Mouse (Mus musculus): Measurements from ENCODE around the gene Ppp1r3c. TPM values are rescaled to one million over a fixed set of nuclear protein-coding genes. Genes with fewer than 3 reads are reported as not detected.
A peak's percentile ranks its signal among the peaks of the same experiment; 100 is the strongest.
"Not testable (repeated sequence)": the region's sequence is repeated elsewhere in the genome, so short reads cannot be mapped to it uniquely, and the experiment has no call there.

Ppp1r3c gene
- 10 to 100 TPM; 43.3 to 56.0 TPM for total RNA-seq (2021)

- DNase-seq (ENCODE audit: low spot score in 2 of 2), result peak; percentile 86 to 93
- intact Hi-C loops (cut with DNase I), result loop anchor here (5.0 kb wide), 1 partner anchor 129 kb away; no protein-coding TSS in a partner anchor
These were observed at the start of gene Ppp1r3c for GRCm38 (mm10) chr19:36736537-36736936. Ppp1r3c (minus strand) TSS chr19:36736653.

DNA sequence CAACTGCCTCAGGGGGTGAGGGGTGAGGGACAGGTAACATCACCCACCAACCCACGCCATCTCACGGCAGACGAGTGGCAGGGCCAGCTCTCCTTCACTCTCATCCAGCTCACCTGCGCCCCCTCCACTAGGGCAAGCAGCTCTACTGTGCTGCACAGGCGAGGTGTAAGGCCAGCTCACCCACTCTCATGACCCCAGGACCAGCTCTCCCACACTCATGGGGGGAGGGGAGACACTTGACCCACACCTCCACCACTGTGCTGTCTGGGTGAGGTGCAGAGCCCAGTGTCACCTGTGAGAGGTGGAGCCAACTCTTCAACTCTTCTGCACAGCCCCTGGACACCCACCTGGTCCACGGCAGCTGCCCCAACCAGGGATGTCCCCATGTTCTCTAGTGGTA lies 46.7 kb upstream of the Ppp1r3c start:
- intact Hi-C loops (cut with DNase I), result no loop called here
- no peak for DNase-seq (ENCODE audit: low spot score in 2 of 2)

- intact Hi-C loops (cut with DNase I), result no loop called here
- DNase-seq (ENCODE audit: low spot score in 2 of 2), result no peak
These were observed 46.1 kb upstream of the Ppp1r3c start for GRCm38 (mm10) chr19:36782591-36782990.

- intact Hi-C loops (cut with DNase I), result no loop called here
- no peak for DNase-seq (ENCODE audit: low spot score in 2 of 2)
These were observed 45.5 kb upstream of the Ppp1r3c start for GRCm38 (mm10) chr19:36781996-36782395.

DNA sequence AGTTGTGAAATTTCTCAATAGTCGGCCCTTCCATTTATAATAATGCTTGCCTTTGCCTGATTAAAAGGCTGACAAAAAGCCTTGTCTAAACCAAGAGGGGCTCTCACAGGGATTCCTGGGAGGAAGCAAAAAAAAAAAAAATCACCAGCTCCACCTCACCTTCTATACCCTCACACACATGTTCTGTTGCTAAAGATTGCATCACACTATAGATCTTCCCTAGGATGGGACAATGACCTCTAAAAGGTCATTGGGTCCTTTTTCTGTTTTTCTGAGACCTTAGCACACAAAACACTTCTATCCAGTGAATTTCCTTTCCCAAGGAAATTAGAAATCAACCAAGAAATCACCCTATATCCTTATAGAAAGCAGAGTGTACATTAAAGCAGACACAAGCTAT lies 43.9 kb upstream of the Ppp1r3c start:
- intact Hi-C loops (cut with DNase I), result no loop called here

DNA sequence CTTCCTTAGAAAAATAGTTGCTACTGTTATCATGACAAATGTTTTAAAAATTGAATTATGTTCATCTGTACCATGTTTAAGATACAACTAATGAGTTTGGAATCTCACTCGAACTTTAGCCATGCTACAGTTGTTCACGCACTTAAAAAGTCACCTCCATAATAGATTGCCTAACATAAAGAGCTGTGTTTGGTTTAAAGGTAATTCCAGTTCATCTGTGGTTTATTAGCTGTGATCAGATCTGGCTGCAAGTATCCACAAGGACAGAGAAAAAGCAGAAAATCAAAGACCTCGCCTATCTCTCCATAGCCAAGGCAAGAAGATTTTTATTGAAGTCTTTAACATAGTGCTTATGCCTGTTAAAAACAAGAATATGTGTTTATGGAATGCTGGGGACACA lies 43.3 kb upstream of the Ppp1r3c start:
- no peak for DNase-seq (ENCODE audit: low spot score in 2 of 2)
- intact Hi-C loops (cut with DNase I), result no loop called here

More for the DNA sequence above, 43.9 kb upstream of the Ppp1r3c start:
- no peak for DNase-seq (ENCODE audit: low spot score in 2 of 2)

- DNase-seq (ENCODE audit: low spot score in 2 of 2), result no peak
- intact Hi-C loops (cut with DNase I), result no loop called here
These were observed 39.1 kb upstream of the Ppp1r3c start for GRCm38 (mm10) chr19:36775531-36775930.

- intact Hi-C loops (cut with DNase I), result no loop called here
These were observed 37.4 kb upstream of the Ppp1r3c start for GRCm38 (mm10) chr19:36773716-36774459.

GRCm38 (mm10) chr19:36768084-36768483 lies 31.6 kb upstream of the Ppp1r3c start:
- DNase-seq (ENCODE audit: low spot score in 2 of 2), result no peak
- intact Hi-C loops (cut with DNase I), result no loop called here

More at GRCm38 (mm10) chr19:36773716-36774459, 37.4 kb upstream of the Ppp1r3c start:
- peak in 1 of 2 experiments; percentile 12 for DNase-seq (ENCODE audit: low spot score in 2 of 2)

- peak in 1 of 2 experiments; percentile 12 for DNase-seq (ENCODE audit: low spot score in 2 of 2)
- intact Hi-C loops (cut with DNase I), result no loop called here
These were observed 28.0 kb upstream of the Ppp1r3c start for GRCm38 (mm10) chr19:36764451-36764850.

DNA sequence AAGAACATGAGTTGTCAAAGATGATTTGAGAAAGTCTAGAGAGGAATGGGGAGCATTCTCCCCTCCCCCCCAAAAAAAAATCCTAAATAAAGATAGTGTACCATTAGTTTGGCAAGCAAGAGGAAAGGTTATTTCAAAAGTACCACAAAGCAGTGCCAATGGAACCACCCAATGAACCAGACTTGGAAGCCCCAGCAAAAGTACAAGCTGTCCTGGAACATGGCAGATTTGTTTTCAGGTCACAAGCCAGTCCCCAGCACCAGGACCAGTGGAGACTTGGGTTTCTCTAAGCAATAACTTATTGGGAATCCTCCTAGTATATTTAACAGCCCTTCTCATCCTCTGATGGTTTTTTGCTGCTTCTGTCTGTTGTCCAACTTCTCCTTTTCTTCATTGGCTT lies 12.5 kb upstream of the Ppp1r3c start:
- intact Hi-C loops (cut with DNase I), result no loop called here
- no peak for DNase-seq (ENCODE audit: low spot score in 2 of 2)

DNA sequence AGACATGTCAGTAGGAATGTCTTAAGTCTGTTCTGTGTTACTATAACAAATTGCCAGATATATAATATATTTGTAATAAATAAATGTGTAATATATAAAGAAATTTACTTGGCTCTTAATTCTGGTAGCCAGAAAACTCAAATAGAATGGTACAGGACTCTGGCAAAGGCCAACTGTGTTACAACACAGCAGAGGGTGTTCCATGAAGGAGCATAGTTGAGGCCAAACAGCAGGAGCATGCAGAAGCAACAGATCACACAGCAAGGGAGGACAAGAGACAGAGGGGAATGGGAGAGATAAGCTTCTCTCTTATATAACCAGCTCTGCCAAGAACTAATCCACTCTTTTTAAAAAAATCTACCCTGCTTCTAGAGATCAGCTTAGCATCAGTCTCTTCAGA lies 5.9 kb upstream of the Ppp1r3c start:
- DNase-seq (ENCODE audit: low spot score in 2 of 2), result no peak
- intact Hi-C loops (cut with DNase I), result no loop called here

DNA sequence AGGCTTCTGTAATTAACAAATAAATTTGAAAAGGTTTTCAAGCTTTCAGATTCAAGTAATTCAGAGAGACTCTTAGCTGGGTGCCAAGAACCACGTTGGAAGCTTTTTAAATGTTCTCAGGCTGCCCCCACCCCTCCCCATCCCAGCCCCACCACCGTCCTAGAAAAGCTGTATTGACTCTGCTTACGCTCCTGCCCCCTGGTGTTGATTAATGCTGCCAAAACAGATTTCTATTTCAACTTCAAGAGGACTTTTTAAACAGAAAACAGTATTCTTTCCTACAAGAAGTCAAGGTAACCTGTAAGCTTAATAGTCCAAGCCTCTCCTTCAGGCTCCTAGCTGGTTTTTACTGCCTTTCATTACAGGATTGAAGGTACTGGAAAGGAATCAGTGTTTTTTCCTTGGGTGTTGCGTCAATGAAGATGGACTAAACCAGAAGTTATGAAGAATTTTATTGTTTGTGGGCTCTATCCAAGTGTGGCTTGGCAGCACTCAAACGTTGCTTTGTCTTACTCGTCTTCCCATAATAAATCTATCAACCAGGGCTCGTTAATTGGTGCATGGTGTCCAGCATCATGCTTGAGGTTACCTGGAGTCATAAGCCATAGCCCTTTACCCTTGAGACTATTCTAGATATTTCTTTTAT lies 3.2 kb upstream of the Ppp1r3c start:
- DNase-seq (ENCODE audit: low spot score in 2 of 2), result peak in 1 of 2 experiments; percentile 17
- intact Hi-C loops (cut with DNase I), result loop anchor here (5.0 kb wide), 1 partner anchor 132 kb away; no protein-coding TSS in a partner anchor

DNA sequence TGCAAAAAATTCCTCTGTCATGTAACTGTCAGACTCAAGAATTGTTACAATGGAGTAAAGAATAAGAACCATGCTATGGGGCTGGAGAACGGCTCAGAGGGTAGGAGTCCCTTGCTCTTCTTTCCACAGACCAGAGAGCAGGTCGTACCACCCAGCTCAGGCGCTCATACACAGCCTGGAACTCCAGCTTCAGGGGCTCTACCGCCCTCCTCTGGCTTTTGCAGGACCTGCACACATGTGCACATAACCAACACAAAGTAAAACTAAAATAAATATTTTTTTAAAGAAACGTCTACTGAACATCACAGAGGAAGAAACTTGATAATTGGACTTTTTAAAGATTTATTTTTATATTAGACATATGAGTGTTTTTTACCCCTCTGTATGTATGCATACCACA lies 1.6 kb upstream of the Ppp1r3c start:
- no peak for DNase-seq (ENCODE audit: low spot score in 2 of 2)
- intact Hi-C loops (cut with DNase I), result loop anchor here (5.0 kb wide), 1 partner anchor 131 kb away; no protein-coding TSS in a partner anchor

DNA sequence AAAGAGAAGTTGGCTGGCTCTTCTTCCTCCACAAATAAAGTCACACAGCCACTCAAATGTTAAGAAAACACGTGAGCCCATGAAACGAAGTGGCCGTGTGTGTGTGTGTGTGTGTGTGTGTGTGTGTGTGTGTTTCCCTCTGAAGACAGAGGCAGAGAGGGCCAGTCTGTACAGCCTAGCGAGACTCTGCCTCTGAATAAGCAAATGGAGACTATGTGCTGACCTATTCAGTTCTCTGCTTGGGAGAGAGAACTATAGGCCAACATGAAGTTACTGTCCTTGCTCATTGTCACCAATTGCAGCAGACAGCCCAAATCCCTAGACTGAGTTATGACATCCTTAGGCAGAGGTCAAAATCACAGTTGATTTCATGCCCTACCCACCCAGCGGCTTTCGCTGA lies 634 bp upstream of the Ppp1r3c start:
- intact Hi-C loops (cut with DNase I), result loop anchor here (5.0 kb wide), 1 partner anchor 130 kb away; no protein-coding TSS in a partner anchor
- DNase-seq (ENCODE audit: low spot score in 2 of 2), result peak in 1 of 2 experiments; percentile 11

GRCm38 (mm10) chr19:36734308-36735038 lies 2.0 kb downstream of the Ppp1r3c start:
- intact Hi-C loops (cut with DNase I), result loop anchor here (2.0 to 5.0 kb wide), 2 partner anchors 58 to 127 kb away; no protein-coding TSS in a partner anchor
- no peak for DNase-seq (ENCODE audit: low spot score in 2 of 2)

- DNase-seq (ENCODE audit: low spot score in 2 of 2), result no peak
- intact Hi-C loops (cut with DNase I), result no loop called here
These were observed 3.1 kb downstream of the Ppp1r3c start for GRCm38 (mm10) chr19:36733191-36733943.

- no peak for DNase-seq (ENCODE audit: low spot score in 2 of 2)
- intact Hi-C loops (cut with DNase I), result no loop called here
These were observed 5.1 kb downstream of the Ppp1r3c start for GRCm38 (mm10) chr19:36731310-36731709.

DNA sequence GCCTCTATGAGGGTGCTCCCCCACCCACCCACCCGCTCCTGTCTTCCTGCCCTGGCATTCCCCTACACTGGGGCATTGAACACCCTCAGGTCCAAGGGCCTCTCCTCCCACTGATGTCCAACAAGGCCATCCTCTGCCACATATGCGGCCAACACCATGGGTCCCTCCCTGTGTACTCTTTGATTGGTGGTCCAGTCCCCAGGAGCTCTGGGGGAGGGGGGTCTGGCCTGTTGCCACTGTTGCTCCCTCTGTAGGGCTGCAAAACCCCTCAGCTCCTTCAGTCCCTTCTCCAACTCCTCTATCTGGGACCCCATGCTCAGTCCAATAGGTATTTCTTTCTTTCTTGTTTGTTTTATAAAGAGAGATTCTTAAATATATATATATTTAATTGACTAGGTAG lies 6.0 kb downstream of the Ppp1r3c start:
- DNase-seq (ENCODE audit: low spot score in 2 of 2); intact Hi-C loops (cut with DNase I): not testable (repeated sequence)
